Mouse (Mus musculus) olfactory bulb, adult 2 months (tissue): ENCODE data around the gene Dpf1.

Source experiments
- CTCF ChIP-seq: fragments of 200-500 bp; IDR thresholded peaks from 2 replicates; pipeline ENCODE4 v1.5.1; 2012; ENCODE audit warnings: low read depth, mild to moderate bottlenecking, low read length, moderate library complexity; ENCODE audit not compliant: insufficient read depth
- POLR2A ChIP-seq: fragments of 200-500 bp; IDR thresholded peaks from 2 replicates; pipeline ENCODE4 v1.6.1; 2012; ENCODE audit warnings: mild to moderate bottlenecking, low read depth, low read length, moderate library complexity; ENCODE audit not compliant: insufficient read depth

GRCm38 (mm10) chr7:29270445-29270844, 33.3 kb upstream of the Dpf1 start:
- no peak for TF ChIP-seq POLR2A
- TF ChIP-seq CTCF, result no peak
